Mouse (Mus musculus) spleen, postnatal 36 days (tissue): ENCODE results near the gene Pi4kb.

Experiments
- DNase-seq, 2 experiments: peaks; one replicate each; pipeline ENCODE4 v3.0.0; 2022; ENCODE audit warnings: low spot score in 2 of 2, mixed read lengths in 1 of 2

The Pi4kb gene

GRCm38 (mm10) chr3:95056275-95056674 is 81.7 kb downstream of the Pi4kb start:
- peak; percentile 31 to 59 for DNase-seq
